Mouse (Mus musculus): ENCODE data around the gene Fgr.
A peak's percentile ranks its signal among the peaks of the same experiment; 100 is the strongest.

Fgr gene

GRCm38 (mm10) chr4:132958741-132959678, 14.9 kb upstream of the Fgr start:
- DNase-seq (ENCODE audit: low read depth): no peak

GRCm38 (mm10) chr4:132959679-132960045, 14.2 kb upstream of the Fgr start:
- DNase-seq (ENCODE audit: low read depth): no peak

- no peak for DNase-seq (ENCODE audit: low read depth)
Observed at GRCm38 (mm10) chr4:132960313-132960712, 13.6 kb upstream of the Fgr start.

- no peak for DNase-seq (ENCODE audit: low read depth)
Observed at GRCm38 (mm10) chr4:132960864-132961639, 12.8 kb upstream of the Fgr start.

- DNase-seq (ENCODE audit: low read depth): no peak
Observed at GRCm38 (mm10) chr4:132961866-132962265, 12.0 kb upstream of the Fgr start.

- no peak for DNase-seq (ENCODE audit: low read depth)
Observed at GRCm38 (mm10) chr4:132962628-132963027, 11.3 kb upstream of the Fgr start.

GRCm38 (mm10) chr4:132963436-132963835, 10.5 kb upstream of the Fgr start:
- no peak for DNase-seq (ENCODE audit: low read depth)

GRCm38 (mm10) chr4:132964064-132964463, 9.8 kb upstream of the Fgr start:
- no peak for DNase-seq (ENCODE audit: low read depth)

GRCm38 (mm10) chr4:132964473-132964872, 9.4 kb upstream of the Fgr start:
- no peak for DNase-seq (ENCODE audit: low read depth)

GRCm38 (mm10) chr4:132968105-132968938, 5.6 kb upstream of the Fgr start:
- no peak for DNase-seq (ENCODE audit: low read depth)

- no peak for DNase-seq (ENCODE audit: low read depth)
Observed at GRCm38 (mm10) chr4:132971601-132972000, 2.3 kb upstream of the Fgr start.

- peak; percentile 84 for DNase-seq (ENCODE audit: low read depth)
Observed at GRCm38 (mm10) chr4:132972101-132972500, 1.8 kb upstream of the Fgr start.

GRCm38 (mm10) chr4:132972556-132972955, 1.3 kb upstream of the Fgr start:
- no peak for DNase-seq (ENCODE audit: low read depth)

GRCm38 (mm10) chr4:132973186-132973585, 709 bp upstream of the Fgr start:
- DNase-seq (ENCODE audit: low read depth): peak; percentile 61

GRCm38 (mm10) chr4:132974904-132975303, 1.0 kb downstream of the Fgr start:
- DNase-seq (ENCODE audit: low read depth): no peak

- DNase-seq (ENCODE audit: low read depth): peak; percentile 59
Observed at GRCm38 (mm10) chr4:132975791-132976190, 1.9 kb downstream of the Fgr start.

GRCm38 (mm10) chr4:132976729-132977128, 2.8 kb downstream of the Fgr start:
- peak; percentile 81 for DNase-seq (ENCODE audit: low read depth)

GRCm38 (mm10) chr4:132977597-132977996, 3.7 kb downstream of the Fgr start:
- peak; percentile 69 for DNase-seq (ENCODE audit: low read depth)

GRCm38 (mm10) chr4:132979186-132979585, 5.3 kb downstream of the Fgr start:
- DNase-seq (ENCODE audit: low read depth): no peak

GRCm38 (mm10) chr4:132981621-132982020, 7.7 kb downstream of the Fgr start:
- DNase-seq (ENCODE audit: low read depth): no peak

- DNase-seq (ENCODE audit: low read depth): no peak
Observed at GRCm38 (mm10) chr4:132982999-132983398, 9.1 kb downstream of the Fgr start.

Data from induced T-regulatory cell, adult 2 months (primary cell).